Mouse (Mus musculus) megakaryocyte progenitor cell, adult 5-6 weeks (primary cell): ENCODE measurements around the gene Jup. TPM values are rescaled to one million over a fixed set of nuclear protein-coding genes. Genes with fewer than 3 reads are reported as not detected.
"Not testable (repeated sequence)": the region's sequence is repeated elsewhere in the genome, so short reads cannot be mapped to it uniquely, and the experiment has no call there.

Experiments
- ATAC-seq: replicated peaks from 2 replicates; pipeline ENCODE4 v1.8.0; 2016; ENCODE audit warnings: mild to moderate bottlenecking, moderate TSS enrichment, inconsistent platforms; ENCODE audit not compliant: poor library complexity
- total RNA-seq, 2 experiments: library from RNA; stranded (forward) in 1 of 2; stranded (reverse) in 1 of 2; fragments of 157-497, 149-512 nt in 1 of 2; fragments of 200-1000 nt in 1 of 2; gene quantifications; 2 replicates each; pipeline versions ENCODE4 v1.2.3 to v1.2.4; 2015 to 2017

The Jup gene
- total RNA-seq, 2 experiments from 2014 or later = 1.4 to 4.0 TPM

DNA sequence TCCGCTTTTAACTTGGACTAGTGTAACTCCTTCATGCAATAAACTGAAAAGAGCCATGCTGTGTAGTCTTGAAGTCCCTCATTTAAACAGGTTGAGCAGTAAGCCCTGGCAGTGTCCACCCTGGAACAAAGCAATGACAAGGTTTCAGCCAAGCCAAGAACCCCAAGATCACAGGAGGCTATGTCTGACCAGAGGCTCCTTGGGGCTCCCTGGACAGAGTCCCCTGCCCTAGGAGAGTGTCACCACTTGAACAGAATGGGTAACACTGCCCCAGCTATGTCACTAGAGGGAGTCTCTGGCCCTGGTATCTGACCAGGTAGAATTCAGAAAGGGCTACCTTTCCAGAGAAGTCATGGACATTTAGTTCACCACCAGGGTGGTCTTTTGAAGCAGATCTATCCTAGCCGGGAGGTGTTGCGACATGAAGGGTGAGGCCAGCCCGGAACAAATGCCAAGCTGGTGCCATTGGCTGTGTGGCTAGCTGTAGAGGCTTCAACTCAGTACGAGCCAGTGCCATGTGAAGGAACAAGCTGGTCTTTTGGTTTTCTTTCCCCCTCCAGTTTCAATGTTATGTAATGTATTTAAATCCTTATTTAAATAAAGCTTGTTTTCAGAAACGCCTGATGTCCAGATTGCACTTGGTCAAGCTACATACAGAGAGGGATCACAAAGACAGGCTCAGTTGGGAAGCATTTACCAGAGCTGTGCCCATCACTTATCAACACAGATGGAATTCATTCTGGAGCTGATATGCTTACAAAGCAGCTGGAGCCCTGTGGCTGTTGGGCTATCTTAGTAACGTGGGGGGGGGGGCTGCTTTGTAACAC, 75.9 kb downstream of the Jup start:
- not testable (repeated sequence) for ATAC-seq

DNA sequence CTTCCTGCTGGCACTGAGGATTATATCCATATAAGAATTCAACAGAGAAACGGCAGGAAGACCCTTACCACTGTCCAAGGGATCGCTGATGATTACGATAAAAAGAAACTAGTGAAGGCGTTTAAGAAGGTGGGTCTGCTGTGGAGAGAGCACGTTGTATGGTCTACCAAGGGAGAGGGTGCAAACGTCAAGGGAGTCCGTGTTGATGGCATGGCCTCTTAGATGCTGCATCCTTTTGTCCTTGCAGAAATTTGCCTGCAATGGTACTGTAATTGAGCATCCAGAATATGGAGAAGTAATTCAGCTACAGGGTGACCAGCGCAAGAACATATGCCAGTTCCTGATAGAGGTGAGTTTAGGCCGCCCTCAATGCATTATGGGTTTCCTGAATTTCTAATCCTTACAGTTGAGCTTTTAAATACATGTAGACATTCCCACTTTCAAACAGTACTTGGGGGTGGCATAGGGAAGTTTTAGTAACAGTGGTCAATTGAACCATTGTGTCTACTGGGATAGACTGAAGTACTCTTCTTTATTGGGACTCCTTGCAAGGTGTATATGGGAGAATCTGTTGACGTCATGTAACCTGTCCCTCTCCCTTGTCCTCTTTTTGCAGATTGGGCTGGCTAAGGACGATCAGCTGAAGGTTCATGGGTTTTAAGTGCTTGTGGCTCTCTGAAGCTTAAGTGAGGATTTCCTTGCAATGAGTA, 76.7 kb downstream of the Jup start:
- not testable (repeated sequence) for ATAC-seq

DNA sequence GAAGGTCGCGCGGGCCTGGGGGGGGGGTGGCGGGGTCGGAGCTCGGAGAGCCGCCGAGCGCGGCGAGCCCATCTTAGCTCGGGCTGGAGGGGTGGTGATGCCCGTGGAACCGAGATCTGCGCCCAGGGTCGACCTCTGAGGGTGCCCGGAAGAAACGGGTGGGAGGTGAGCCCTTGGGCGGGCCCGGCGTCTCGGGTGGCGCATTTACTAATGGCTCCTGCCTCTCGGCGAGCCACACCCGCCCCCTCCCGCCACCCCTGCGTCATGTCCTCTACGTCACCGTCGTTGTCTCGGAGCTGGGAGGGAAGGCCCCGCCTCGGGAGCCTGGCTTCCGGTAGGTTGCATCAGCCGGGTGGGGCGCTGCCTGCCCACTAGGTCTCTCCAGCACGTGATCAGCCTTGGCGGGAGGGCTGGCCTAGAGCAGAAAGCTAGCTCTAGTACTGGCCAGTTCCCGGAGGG, 77.4 kb downstream of the Jup start:
- ATAC-seq = peak; percentile 80

DNA sequence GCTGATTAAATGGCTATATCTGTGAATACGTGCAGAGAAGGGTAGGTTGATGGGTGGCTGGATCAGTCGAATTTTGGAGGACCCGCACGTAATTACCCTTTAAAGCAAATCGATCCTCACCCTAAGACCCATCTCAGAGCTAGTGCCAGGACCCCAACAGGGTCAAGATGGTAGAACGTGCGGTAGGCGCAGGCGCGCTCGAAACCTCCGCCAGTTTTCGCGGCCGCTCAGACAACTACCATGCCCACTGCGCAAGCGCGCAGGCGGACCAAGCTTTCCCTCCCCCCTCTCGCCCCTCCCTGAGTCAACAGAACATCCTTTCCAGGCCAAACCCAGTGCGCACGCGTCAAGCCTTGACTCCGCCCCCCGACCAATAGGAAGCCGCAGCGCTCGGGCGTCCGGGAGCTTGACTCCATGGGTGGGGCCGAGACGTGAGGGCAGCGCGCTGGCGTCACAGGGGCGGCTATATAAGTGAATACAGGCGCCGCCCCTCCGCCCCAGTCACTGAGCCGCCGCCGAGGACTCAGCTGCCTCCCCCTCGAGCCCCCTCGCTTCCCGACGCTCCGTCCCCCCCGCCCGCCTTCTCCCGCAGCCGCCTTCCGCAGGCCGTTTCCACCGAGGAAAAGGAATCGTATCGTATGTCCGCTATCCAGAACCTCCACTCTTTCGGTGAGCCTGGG, 77.9 kb downstream of the Jup start, which contains the start of gene Eif1:
Gene Eif1, plus strand, starts transcription at position 394 of the 680 bp plus-strand sequence.
- ATAC-seq = peak; percentile 78

Other genes with a start within 250 kb of the Jup start
- not detected in 2 replicates for gene Krt19, start 249.1 kb downstream of the Jup start, total RNA-seq (2015)
- gene Krt19, start 249.1 kb downstream of the Jup start, total RNA-seq (2017) = not detected in 2 replicates
- not detected in 2 replicates for gene Krt9, start 204.5 kb downstream of the Jup start, total RNA-seq (2015)
- gene Krt9, start 204.5 kb downstream of the Jup start, total RNA-seq (2017) = not detected in 2 replicates
- not detected in 2 replicates for gene Krt14, start 190.2 kb downstream of the Jup start, total RNA-seq (2015)
- not detected in 2 replicates for gene Krt14, start 190.2 kb downstream of the Jup start, total RNA-seq (2017)
- gene Krt16, start 148.9 kb downstream of the Jup start, total RNA-seq (2015) = not detected in 2 replicates
- not detected in 2 replicates for gene Krt16, start 148.9 kb downstream of the Jup start, total RNA-seq (2017)
- gene Krt17, start 136.7 kb downstream of the Jup start, total RNA-seq (2015) = not detected in 2 replicates
- not detected in 2 replicates for gene Krt17, start 136.7 kb downstream of the Jup start, total RNA-seq (2017)
- gene Krt42, start 127.9 kb downstream of the Jup start, total RNA-seq (2015) = not detected in 2 replicates
- gene Krt42, start 127.9 kb downstream of the Jup start, total RNA-seq (2017) = not detected in 2 replicates
- 1,262 and 1,322 TPM in 2 replicates for gene Eif1, start 77.9 kb downstream of the Jup start, total RNA-seq (2015)
- gene Eif1, start 77.9 kb downstream of the Jup start, total RNA-seq (2017) = 95.6 and 142 TPM in 2 replicates
- gene Gast, start 63.4 kb downstream of the Jup start, total RNA-seq (2015) = not detected in 2 replicates
- not detected in 2 replicates for gene Gast, start 63.4 kb downstream of the Jup start, total RNA-seq (2017)
- gene Hap1, start 41.6 kb downstream of the Jup start, total RNA-seq (2015) = not detected in 2 replicates
- not detected in 2 replicates for gene Hap1, start 41.6 kb downstream of the Jup start, total RNA-seq (2017)
- gene P3h4, start 17.1 kb upstream of the Jup start, total RNA-seq (2015) = 0.05 TPM in 1 of 2 replicates, not detected in the other
- gene P3h4, start 17.1 kb upstream of the Jup start, total RNA-seq (2017) = 0.08 TPM in 1 of 2 replicates, not detected in the other
- gene Fkbp10, start 17.9 kb upstream of the Jup start, total RNA-seq (2015) = not detected in 2 replicates
- gene Fkbp10, start 17.9 kb upstream of the Jup start, total RNA-seq (2017) = not detected in 2 replicates
- 21.4 and 32.9 TPM in 2 replicates for gene Nt5c3b, start 44.0 kb upstream of the Jup start, total RNA-seq (2015)
- 31.8 and 37.3 TPM in 2 replicates for gene Nt5c3b, start 44.0 kb upstream of the Jup start, total RNA-seq (2017)
- gene Klhl10, start 44.2 kb upstream of the Jup start, total RNA-seq (2015) = not detected in 2 replicates
- 0.10 and 0.33 TPM in 2 replicates for gene Klhl10, start 44.2 kb upstream of the Jup start, total RNA-seq (2017)
- 9.8 and 14.0 TPM in 2 replicates for gene Klhl11, start 75.0 kb upstream of the Jup start, total RNA-seq (2015)
- gene Klhl11, start 75.0 kb upstream of the Jup start, total RNA-seq (2017) = 17.2 and 24.1 TPM in 2 replicates
- gene Acly, start 130.2 kb upstream of the Jup start, total RNA-seq (2015) = 80.4 and 81.7 TPM in 2 replicates
- gene Acly, start 130.2 kb upstream of the Jup start, total RNA-seq (2017) = 89.1 and 101 TPM in 2 replicates
- 0.05 TPM in 1 of 2 replicates, not detected in the other for gene Ttc25, start 147.8 kb upstream of the Jup start, total RNA-seq (2015)
- 0.04 and 0.30 TPM in 2 replicates for gene Ttc25, start 147.8 kb upstream of the Jup start, total RNA-seq (2017)
- 6.9 and 8.2 TPM in 2 replicates for gene Cnp, start 177.1 kb upstream of the Jup start, total RNA-seq (2015)
- gene Cnp, start 177.1 kb upstream of the Jup start, total RNA-seq (2017) = 16.2 and 21.7 TPM in 2 replicates
- gene Nkiras2, start 221.5 kb upstream of the Jup start, total RNA-seq (2015) = 17.0 and 22.2 TPM in 2 replicates
- gene Nkiras2, start 221.5 kb upstream of the Jup start, total RNA-seq (2017) = 9.9 and 16.6 TPM in 2 replicates
- 81.2 and 93.3 TPM in 2 replicates for gene Dnajc7, start 222.4 kb upstream of the Jup start, total RNA-seq (2015)
- gene Dnajc7, start 222.4 kb upstream of the Jup start, total RNA-seq (2017) = 102 and 136 TPM in 2 replicates